In genomic region chr11:58100006-58100405, GRCm38 (mm10) we compare ENCODE assay signal across 23 mouse cellular contexts. TPM values are rescaled to one million over a fixed set of nuclear protein-coding genes. Genes with fewer than 3 reads are reported as not detected.
"Had no signal": no experiment of that assay in that cellular context is flagged by ENCODE, and none has a peak within 500 bp of the region (broad histone marks: within the 10 kb centered on the region; RNA-seq: fewer than 3 reads in every experiment).

No protein-coding gene starts in this region.

- H3K4me2 ChIP-seq: lung, embryonic 15.5 days; midbrain, embryonic 12.5 days; neural tube, embryonic 12.5 days; stomach, embryonic 15.5 days had no signal

- H3K27ac ChIP-seq: lung, embryonic 15.5 days; macrophage; midbrain, embryonic 12.5 days; neural tube, embryonic 12.5 days; stomach, embryonic 15.5 days; stomach, postnatal 0 days had no signal

- H3K27me3 ChIP-seq: stomach, embryonic 15.5 days had no signal

- H3K36me3 ChIP-seq: lung, embryonic 15.5 days; midbrain, embryonic 12.5 days; neural tube, embryonic 12.5 days; stomach, embryonic 15.5 days had no signal

- H3K9me3 ChIP-seq: lung, embryonic 15.5 days; megakaryocyte, embryonic 14.5 days; midbrain, embryonic 12.5 days; neural tube, embryonic 12.5 days; stomach, embryonic 15.5 days had no signal

- DNase-seq: liver, postnatal 0 days; lung, adult 2 months; lung, postnatal 14 days; lung, postnatal 36 days; midbrain, embryonic 14.5 days; right cerebral cortex, postnatal 14 days; thymus, adult 2 months; thymus, postnatal 25 days; thymus, postnatal 4 days had no signal

- ATAC-seq: liver, postnatal 0 days; lung, postnatal 0 days had no signal

- H3K9ac ChIP-seq: liver, postnatal 0 days; lung, embryonic 15.5 days; midbrain, embryonic 12.5 days; neural tube, embryonic 12.5 days; stomach, embryonic 15.5 days had no signal

- H3K4me3 ChIP-seq: lung, embryonic 15.5 days; megakaryocyte, embryonic 14.5 days; midbrain, embryonic 12.5 days; neural tube, embryonic 12.5 days; stomach, embryonic 15.5 days had no signal

RNA-seq across cellular contexts. Expression of gene Gm12248, which starts 7.1 kb away (rescaled TPM):
- total RNA-seq: megakaryocyte progenitor cell, adult 5-6 weeks; midbrain, postnatal 0 days; monocyte, adult 5-6 weeks; neutrophil, adult 5-6 weeks had no signal
- polyA plus RNA-seq: liver, postnatal 0 days; lung, embryonic 15.5 days; macrophage; midbrain, embryonic 12.5 days; midbrain, embryonic 14.5 days; midbrain, postnatal 0 days; neural tube, embryonic 12.5 days; neural tube, embryonic 14.5 days; stomach, embryonic 15.5 days; stomach, postnatal 0 days; urinary bladder, adult 2 months had no signal
